Mouse (Mus musculus): ENCODE measurements at regions not wholly inside any gene's neighbourhood (a gene's known extent, or its start where the extent isn't known, plus 50 kb on each side); places are given as distances from the start of the nearest gene placed in this dataset.
A peak's percentile ranks its signal among the peaks of the same experiment; 100 is the strongest.

- Histone ChIP-seq H3K4me3 (no peak overlapping the region), H3K9ac (no peak overlapping the region), H3K9me3 (replicated peaks) (no peaks in the 10 kb centered on the region), H3K27ac (no peak overlapping the region), H3K27me3 (peaks cover 94% of the 10 kb centered on the region), H3K4me2 (no peak overlapping the region), H3K4me1 (peaks cover 10% of the 10 kb centered on the region), H3K36me3 (ENCODE audit: poor library complexity, severe bottlenecking) (no peaks in the 10 kb centered on the region)
- WGBS: 10% methylated on average over 10 of the region's 10 CpGs
- ATAC-seq: 0 out of 2 replicates have a peak, but pooled peaks have one; percentile 44
Measured at GRCm38 (mm10) chr12:56472856-56473647, 63.7 kb downstream of the Nkx2-1 start.

- ATAC-seq: peak; percentile 78
- H3K4me3 ChIP-seq: no peak overlapping the region
- H3K4me1 ChIP-seq: peaks cover 10% of the 10 kb centered on the region
- no peaks in the 10 kb centered on the region for H3K36me3 ChIP-seq (ENCODE audit: poor library complexity, severe bottlenecking)
- no peak overlapping the region for H3K4me2 ChIP-seq
- H3K9me3 ChIP-seq (replicated peaks): no peaks in the 10 kb centered on the region
- WGBS: 30% methylated on average over 10 of the region's 10 CpGs
- no peak overlapping the region for H3K9ac ChIP-seq
- peaks cover 96% of the 10 kb centered on the region for H3K27me3 ChIP-seq
- no peak overlapping the region for H3K27ac ChIP-seq
Measured at GRCm38 (mm10) chr12:56470932-56471500, 65.7 kb downstream of the Nkx2-1 start.

GRCm38 (mm10) chr12:56459508-56460119 lies 77.1 kb downstream of the Nkx2-1 start:
- H3K4me2 ChIP-seq: peak overlapping the region; percentile 30
- 1% methylated on average over 10 of the region's 10 CpGs for WGBS
- peak; percentile 42 for ATAC-seq
- no peak overlapping the region for H3K9ac ChIP-seq
- peaks cover 11% of the 10 kb centered on the region for H3K4me1 ChIP-seq
- peaks cover 94% of the 10 kb centered on the region for H3K27me3 ChIP-seq
- H3K4me3 ChIP-seq: no peak overlapping the region
- no peaks in the 10 kb centered on the region for H3K9me3 ChIP-seq (replicated peaks)
- H3K36me3 ChIP-seq (ENCODE audit: poor library complexity, severe bottlenecking): no peaks in the 10 kb centered on the region
- 0 out of 2 replicates have a peak overlapping the region, but pooled peaks have one; percentile 8 for H3K27ac ChIP-seq

- H3K4me2 ChIP-seq: peak overlapping the region; percentile 30; the same call in 1 of the 2 replicates
- H3K27ac ChIP-seq: 0 out of 2 replicates have a peak overlapping the region, but pooled peaks have one; percentile 8
- H3K9me3 ChIP-seq (replicated peaks): no peaks in the 10 kb centered on the region
- no peak overlapping the region for H3K4me3 ChIP-seq
- H3K27me3 ChIP-seq: peaks cover 94% of the 10 kb centered on the region
- WGBS: 2% methylated on average over 16 of the region's 16 CpGs
- no peak overlapping the region for H3K9ac ChIP-seq
- H3K36me3 ChIP-seq (ENCODE audit: poor library complexity, severe bottlenecking): no peaks in the 10 kb centered on the region
- peaks cover 11% of the 10 kb centered on the region for H3K4me1 ChIP-seq
- ATAC-seq: peak; percentile 94
Measured at GRCm38 (mm10) chr12:56458665-56459507, 77.8 kb downstream of the Nkx2-1 start.

GRCm38 (mm10) chr12:56457951-56458350 lies 78.8 kb downstream of the Nkx2-1 start:
- 19% methylated on average over 5 of the region's 5 CpGs for WGBS
- Histone ChIP-seq H3K9ac (no peak overlapping the region), H3K4me3 (no peak overlapping the region), H3K9me3 (replicated peaks) (0 out of 2 replicates have a peak, but pooled peaks cover 4% of the 10 kb centered on the region), H3K4me1 (peaks cover 11% of the 10 kb centered on the region), H3K27ac (no peak overlapping the region), H3K36me3 (ENCODE audit: poor library complexity, severe bottlenecking) (no peaks in the 10 kb centered on the region), H3K27me3 (peaks cover 94% of the 10 kb centered on the region), H3K4me2 (no peak overlapping the region)
- ATAC-seq: no peak

- Histone ChIP-seq H3K4me2 (no peak overlapping the region), H3K9me3 (replicated peaks) (peaks cover 8% of the 10 kb centered on the region), H3K36me3 (ENCODE audit: poor library complexity, severe bottlenecking) (no peaks in the 10 kb centered on the region), H3K27me3 (peaks cover 94% of the 10 kb centered on the region), H3K27ac (no peak overlapping the region), H3K4me1 (peaks cover 11% of the 10 kb centered on the region), H3K9ac (no peak overlapping the region), H3K4me3 (no peak overlapping the region)
- ATAC-seq: no peak
- WGBS: 2% methylated on average over 2 of the region's 2 CpGs
Measured at GRCm38 (mm10) chr12:56457356-56457755, 79.4 kb downstream of the Nkx2-1 start.

- Histone ChIP-seq H3K36me3 (ENCODE audit: poor library complexity, severe bottlenecking) (no peaks in the 10 kb centered on the region), H3K9ac (no peak overlapping the region), H3K27me3 (peaks cover 95% of the 10 kb centered on the region), H3K27ac (no peak overlapping the region), H3K4me2 (no peak overlapping the region), H3K9me3 (replicated peaks) (peaks cover 11% of the 10 kb centered on the region), H3K4me1 (no peaks in the 10 kb centered on the region), H3K4me3 (no peak overlapping the region)
- ATAC-seq: no peak
- 79% methylated on average over 2 of the region's 2 CpGs for WGBS
Measured at GRCm38 (mm10) chr12:56450261-56450660, 86.4 kb downstream of the Nkx2-1 start.

- Histone ChIP-seq H3K9me3 (replicated peaks) (peaks cover 11% of the 10 kb centered on the region), H3K4me2 (no peak overlapping the region), H3K27ac (no peak overlapping the region), H3K4me1 (no peaks in the 10 kb centered on the region), H3K27me3 (peaks cover 97% of the 10 kb centered on the region), H3K36me3 (ENCODE audit: poor library complexity, severe bottlenecking) (no peaks in the 10 kb centered on the region), H3K9ac (no peak overlapping the region), H3K4me3 (no peak overlapping the region)
- 87% methylated on average over 12 of the region's 12 CpGs for WGBS
- ATAC-seq: no peak
Measured at GRCm38 (mm10) chr12:56448786-56449564, 87.7 kb downstream of the Nkx2-1 start.

- no peaks in the 10 kb centered on the region for H3K36me3 ChIP-seq (ENCODE audit: poor library complexity, severe bottlenecking)
- peak; percentile 80 for ATAC-seq
- WGBS: 42% methylated on average over 8 of the region's 8 CpGs
Measured at GRCm38 (mm10) chr12:56441166-56441817, 95.4 kb downstream of the Nkx2-1 start.

GRCm38 (mm10) chr12:56440068-56440847 lies 94.6 kb upstream of the Mbip start:
- Histone ChIP-seq H3K36me3 (ENCODE audit: poor library complexity, severe bottlenecking) (no peaks in the 10 kb centered on the region), H3K27ac (no peak overlapping the region), H3K9ac (no peak overlapping the region), H3K4me2 (no peak overlapping the region), H3K4me1 (peaks cover 10% of the 10 kb centered on the region; the same call in 1 of the 2 replicates), H3K4me3 (no peak overlapping the region), H3K9me3 (replicated peaks) (no peaks in the 10 kb centered on the region), H3K27me3 (peaks cover 84% of the 10 kb centered on the region)
- 25% methylated on average over 12 of the region's 12 CpGs for WGBS
- no peak; the same call in 1 of the 2 replicates for ATAC-seq

More at GRCm38 (mm10) chr12:56441166-56441817, 95.4 kb downstream of the Nkx2-1 start:
- no peaks in the 10 kb centered on the region for H3K9me3 ChIP-seq (replicated peaks)
- peaks cover 84% of the 10 kb centered on the region for H3K27me3 ChIP-seq
- no peak overlapping the region for H3K4me3 ChIP-seq
- H3K9ac ChIP-seq: no peak overlapping the region
- peaks cover 10% of the 10 kb centered on the region; the same call in 1 of the 2 replicates for H3K4me1 ChIP-seq
- no peak overlapping the region for H3K27ac ChIP-seq
- no peak overlapping the region for H3K4me2 ChIP-seq

Measured in forebrain, embryonic 13.5 days (tissue).